Mouse (Mus musculus) intestine, postnatal 0 days (tissue): ENCODE measurements around the gene Gss. TPM values are rescaled to one million over a fixed set of nuclear protein-coding genes. Genes with fewer than 3 reads are reported as not detected.

Experiments used
- ATAC-seq: fragments of 200-750 bp; cut with Nextera tagmentation; 2 replicates; pipeline ENCODE4 v1.8.0; 2017; ENCODE audit warnings: mild to moderate bottlenecking, moderate TSS enrichment, moderate library complexity
- H3K27ac ChIP-seq: fragments of 300-500 bp; sonication (generic); 2 replicates; pipeline ENCODE4 v1.5.1; 2014; ENCODE audit warnings: mild to moderate bottlenecking, low read depth, low read length, moderate library complexity
- H3K27me3 ChIP-seq: fragments of 300-500 bp; sonication (generic); replicated peaks from 2 replicates; pipeline ENCODE4 v1.6.1; 2014; ENCODE audit warnings: low read length, mixed read lengths; ENCODE audit not compliant: control insufficient read depth, insufficient read depth
- H3K36me3 ChIP-seq: fragments of 300-500 bp; sonication (generic); 2 replicates; pipeline ENCODE4 v1.6.1; 2014; ENCODE audit warnings: mild to moderate bottlenecking, moderate library complexity; ENCODE audit not compliant: control insufficient read depth, insufficient read depth
- H3K4me1 ChIP-seq: fragments of 300-500 bp; sonication (generic); replicated peaks from 2 replicates; pipeline ENCODE4 v1.6.1; 2014; ENCODE audit warnings: antibody characterized with exemption, low read length, mixed read lengths; ENCODE audit not compliant: control insufficient read depth, insufficient read depth
- H3K4me2 ChIP-seq: fragments of 300-500 bp; sonication (generic); replicated peaks from 2 replicates; pipeline ENCODE4 v1.6.1; 2014; ENCODE audit warnings: low read depth, mild to moderate bottlenecking, moderate library complexity
- H3K4me3 ChIP-seq: fragments of 300-500 bp; sonication (generic); 2 replicates; pipeline ENCODE4 v1.5.1; 2014; ENCODE audit warnings: low read depth, low read length
- H3K9ac ChIP-seq: fragments of 300-500 bp; sonication (generic); 2 replicates; pipeline ENCODE4 v1.6.1; 2014; ENCODE audit warnings: mild to moderate bottlenecking, low read depth, low read length
- H3K9me3 ChIP-seq: fragments of 300-500 bp; sonication (generic); 2 replicates; pipeline ENCODE4 v1.6.1; 2016; ENCODE audit warnings: mixed run types; ENCODE audit not compliant: control insufficient read depth
- CTCF ChIP-seq: sonication (generic); IDR thresholded peaks from 2 replicates; pipeline ENCODE4 v1.5.1; 2016; ENCODE audit warnings: low read depth, mild to moderate bottlenecking, control low read depth, antibody characterized with exemption, moderate library complexity
- WGBS: fragments of 180-500 bp; shearing (Covaris S2); extraction: QIAGEN DNeasy Blood & Tissue Kit; methylation state at CpG from one replicate; pipeline ENCODE4 v1.1.7; 2014; 5-methylcytosine and 5-hydroxymethylcytosine counted together
- polyA plus RNA-seq: library from polyadenylated mRNA; unstranded; fragments of >200 nt; fragmentation: Nextera tagmentation; extraction: Ambion mirVana; gene quantifications from 2 replicates; pipeline ENCODE4 v1.2.1, GENCODE M21; 2015

Gene Gss
- polyA plus RNA-seq, 1 experiment from 2014 or later, result 219 TPM

- TF ChIP-seq CTCF, result no peak
- Histone ChIP-seq H3K36me3 (no peaks in the 10 kb centered on the region), H3K27ac (no peak overlapping the region), H3K4me3 (no peak overlapping the region), H3K9me3 (no peaks in the 10 kb centered on the region), H3K4me1 (no peaks in the 10 kb centered on the region), H3K9ac (no peak overlapping the region), H3K27me3 (no peaks in the 10 kb centered on the region), H3K4me2 (no peak overlapping the region)
- no peak for ATAC-seq
- 78% methylated on average over 6 of the region's 6 CpGs for WGBS
Observed at GRCm38 (mm10) chr2:155595516-155595915, 2.9 kb upstream of the Gss start.

- H3K27me3 ChIP-seq, result no peaks in the 10 kb centered on the region
- no peak; the same call in 1 of the 2 replicates for TF ChIP-seq CTCF
- no peaks in the 10 kb centered on the region for H3K4me1 ChIP-seq
- peak overlapping the region; percentile 66 for H3K4me2 ChIP-seq
- 0 out of 2 replicates have a peak overlapping the region, but pooled peaks have one; percentile 11 for H3K27ac ChIP-seq
- no peaks in the 10 kb centered on the region for H3K9me3 ChIP-seq
- H3K36me3 ChIP-seq, result no peaks in the 10 kb centered on the region
- H3K4me3 ChIP-seq, result peak overlapping the region; percentile 65
- no peak for ATAC-seq
- H3K9ac ChIP-seq, result peak overlapping the region; percentile 64
- WGBS, result 0% methylated on average over 9 of the region's 9 CpGs
Observed at GRCm38 (mm10) chr2:155592854-155593283, 259 bp upstream of the Gss start.

GRCm38 (mm10) chr2:155591676-155592075 lies 934 bp downstream of the Gss start:
- no peaks in the 10 kb centered on the region for H3K4me1 ChIP-seq
- TF ChIP-seq CTCF, result no peak
- 2% methylated on average over 6 of the region's 6 CpGs for WGBS
- no peaks in the 10 kb centered on the region for H3K9me3 ChIP-seq
- peak overlapping the region; percentile 95 for H3K27ac ChIP-seq
- ATAC-seq, result no peak
- H3K27me3 ChIP-seq, result no peaks in the 10 kb centered on the region
- H3K36me3 ChIP-seq, result no peaks in the 10 kb centered on the region
- peak overlapping the region; percentile 66 for H3K4me2 ChIP-seq
- peak overlapping the region; percentile 65 for H3K4me3 ChIP-seq
- peak overlapping the region; percentile 64 for H3K9ac ChIP-seq

- no peak for TF ChIP-seq CTCF
- Histone ChIP-seq H3K9me3 (no peaks in the 10 kb centered on the region), H3K4me2 (peak overlapping the region; percentile 66), H3K27ac (peak overlapping the region; percentile 95), H3K4me3 (no peak overlapping the region), H3K9ac (no peak overlapping the region), H3K4me1 (no peaks in the 10 kb centered on the region), H3K36me3 (no peaks in the 10 kb centered on the region), H3K27me3 (no peaks in the 10 kb centered on the region)
- whole genome bisulfite sequencing, result 42% methylated on average over 2 of the region's 2 CpGs
- peak; percentile 37 for ATAC-seq
Observed at GRCm38 (mm10) chr2:155590876-155591275, 1.7 kb downstream of the Gss start.

GRCm38 (mm10) chr2:155589521-155589920 lies 3.1 kb downstream of the Gss start:
- no peak overlapping the region for H3K9ac ChIP-seq
- H3K27ac ChIP-seq, result peak overlapping the region; percentile 95
- no peak overlapping the region for H3K4me2 ChIP-seq
- 61% methylated on average over 6 of the region's 6 CpGs for WGBS
- H3K9me3 ChIP-seq, result no peaks in the 10 kb centered on the region
- no peak overlapping the region for H3K4me3 ChIP-seq
- H3K4me1 ChIP-seq, result no peaks in the 10 kb centered on the region
- no peaks in the 10 kb centered on the region; the same call in 1 of the 2 replicates for H3K36me3 ChIP-seq
- no peak for TF ChIP-seq CTCF
- ATAC-seq, result no peak
- no peaks in the 10 kb centered on the region for H3K27me3 ChIP-seq

- Histone ChIP-seq H3K4me3 (no peak overlapping the region), H3K27me3 (no peaks in the 10 kb centered on the region), H3K27ac (no peak overlapping the region), H3K9me3 (no peaks in the 10 kb centered on the region), H3K36me3 (no peaks in the 10 kb centered on the region; the same call in 1 of the 2 replicates), H3K9ac (no peak overlapping the region), H3K4me2 (no peak overlapping the region), H3K4me1 (no peaks in the 10 kb centered on the region)
- WGBS, result 63% methylated on average over 3 of the region's 3 CpGs
- no peak for TF ChIP-seq CTCF
- ATAC-seq, result no peak
Observed at GRCm38 (mm10) chr2:155588136-155588535, 4.5 kb downstream of the Gss start.

GRCm38 (mm10) chr2:155585486-155585885 lies 7.1 kb downstream of the Gss start:
- no peak overlapping the region for H3K27ac ChIP-seq
- WGBS, result 48% methylated on average over 10 of the region's 10 CpGs

More at GRCm38 (mm10) chr2:155585486-155585885, 7.1 kb downstream of the Gss start:
- H3K36me3 ChIP-seq, result peaks cover 10% of the 10 kb centered on the region; the same call in 1 of the 2 replicates
- H3K9ac ChIP-seq, result no peak overlapping the region
- no peaks in the 10 kb centered on the region for H3K27me3 ChIP-seq
- no peaks in the 10 kb centered on the region for H3K9me3 ChIP-seq
- ATAC-seq, result peak; percentile 52
- no peak for TF ChIP-seq CTCF
- H3K4me3 ChIP-seq, result no peak overlapping the region
- no peaks in the 10 kb centered on the region for H3K4me1 ChIP-seq
- H3K4me2 ChIP-seq, result no peak overlapping the region
